Mouse (Mus musculus) brown adipose tissue, adult 24 weeks (tissue): ENCODE results near the gene Npcd. TPM values are rescaled to one million over a fixed set of nuclear protein-coding genes. Genes with fewer than 3 reads are reported as not detected.

ENCODE experiments used
- H3K27ac ChIP-seq: fragments of 200-500 bp; replicated peaks from 2 replicates; pipeline ENCODE4 v1.5.1; 2012; ENCODE audit warnings: low read depth, mild to moderate bottlenecking, low read length
- H3K4me1 ChIP-seq: fragments of 200-500 bp; 2 replicates; pipeline ENCODE4 v1.6.1; 2012; ENCODE audit warnings: low read length, mixed read lengths; ENCODE audit not compliant: control insufficient read depth, insufficient read depth, insufficient read length
- H3K4me3 ChIP-seq: fragments of 200-500 bp; 2 replicates; pipeline ENCODE4 v1.5.1; 2012; ENCODE audit warnings: low read depth, mild to moderate bottlenecking, low read length, moderate library complexity; ENCODE audit not compliant: insufficient read depth
- polyA plus RNA-seq: library from polyadenylated mRNA; stranded (reverse); fragments of >200 nt; gene quantifications from 2 replicates; pipeline ENCODE4 v1.2.4, GENCODE M21; 2012; ENCODE audit not compliant: missing spikeins, insufficient read depth, insufficient read length

Npcd gene
- polyA plus RNA-seq, 1 experiment = not detected

- Histone ChIP-seq H3K27ac (no peak overlapping the region), H3K4me1 (no peaks in the 10 kb centered on the region), H3K4me3 (no peak overlapping the region)
Measured at GRCm38 (mm10) chr15:79842985-79843384, 8.9 kb upstream of the Npcd start.

- Histone ChIP-seq H3K27ac (no peak overlapping the region), H3K4me1 (no peaks in the 10 kb centered on the region), H3K4me3 (no peak overlapping the region)
Measured at GRCm38 (mm10) chr15:79840281-79840680, 6.2 kb upstream of the Npcd start.

GRCm38 (mm10) chr15:79834881-79835260 is 834 bp upstream of the Npcd start:
- Histone ChIP-seq H3K27ac (no peak overlapping the region), H3K4me3 (no peak overlapping the region), H3K4me1 (no peaks in the 10 kb centered on the region)

- peak overlapping the region; percentile 87 for H3K4me3 ChIP-seq
- no peaks in the 10 kb centered on the region for H3K4me1 ChIP-seq
- no peak overlapping the region for H3K27ac ChIP-seq
Measured at GRCm38 (mm10) chr15:79833251-79834050, 586 bp downstream of the Npcd start.

- H3K4me1 ChIP-seq = no peaks in the 10 kb centered on the region
- peak overlapping the region; percentile 87; the same call in 1 of the 2 replicates for H3K4me3 ChIP-seq
- no peak overlapping the region for H3K27ac ChIP-seq
Measured at GRCm38 (mm10) chr15:79832064-79832900, 1.8 kb downstream of the Npcd start.

- Histone ChIP-seq H3K27ac (no peak overlapping the region), H3K4me3 (no peak overlapping the region), H3K4me1 (no peaks in the 10 kb centered on the region)
Measured at GRCm38 (mm10) chr15:79830388-79830787, 3.6 kb downstream of the Npcd start.

GRCm38 (mm10) chr15:79829431-79829830 is 4.6 kb downstream of the Npcd start:
- Histone ChIP-seq H3K27ac (no peak overlapping the region), H3K4me1 (no peaks in the 10 kb centered on the region), H3K4me3 (no peak overlapping the region)

GRCm38 (mm10) chr15:79828366-79829035 is 5.5 kb downstream of the Npcd start:
- Histone ChIP-seq H3K4me3 (no peak overlapping the region), H3K27ac (no peak overlapping the region), H3K4me1 (no peaks in the 10 kb centered on the region)

GRCm38 (mm10) chr15:79827778-79828210 is 6.2 kb downstream of the Npcd start:
- Histone ChIP-seq H3K27ac (no peak overlapping the region), H3K4me3 (no peak overlapping the region), H3K4me1 (no peaks in the 10 kb centered on the region)

- no peak overlapping the region for H3K4me3 ChIP-seq
- no peaks in the 10 kb centered on the region for H3K4me1 ChIP-seq
- no peak overlapping the region for H3K27ac ChIP-seq
Measured at GRCm38 (mm10) chr15:79827061-79827777, 6.8 kb downstream of the Npcd start.

- no peaks in the 10 kb centered on the region for H3K4me1 ChIP-seq
- H3K4me3 ChIP-seq = no peak overlapping the region
Measured at GRCm38 (mm10) chr15:79826221-79826935, 7.7 kb downstream of the Npcd start.

GRCm38 (mm10) chr15:79825146-79825825 is 8.8 kb downstream of the Npcd start:
- H3K27ac ChIP-seq = no peak overlapping the region
- no peak overlapping the region for H3K4me3 ChIP-seq
- H3K4me1 ChIP-seq = no peaks in the 10 kb centered on the region

More at GRCm38 (mm10) chr15:79826221-79826935, 7.7 kb downstream of the Npcd start:
- no peak overlapping the region for H3K27ac ChIP-seq

GRCm38 (mm10) chr15:79823588-79824280 is 10.3 kb downstream of the Npcd start:
- no peak overlapping the region for H3K27ac ChIP-seq
- no peaks in the 10 kb centered on the region for H3K4me1 ChIP-seq
- no peak overlapping the region for H3K4me3 ChIP-seq
